Mouse (Mus musculus) right cerebral cortex, postnatal 4 days (tissue): ENCODE data around the gene Pcsk2.

Source experiments
- DNase-seq: peaks from one replicate; pipeline ENCODE4 v3.0.0-alpha.2; 2022

The Pcsk2 gene

DNA sequence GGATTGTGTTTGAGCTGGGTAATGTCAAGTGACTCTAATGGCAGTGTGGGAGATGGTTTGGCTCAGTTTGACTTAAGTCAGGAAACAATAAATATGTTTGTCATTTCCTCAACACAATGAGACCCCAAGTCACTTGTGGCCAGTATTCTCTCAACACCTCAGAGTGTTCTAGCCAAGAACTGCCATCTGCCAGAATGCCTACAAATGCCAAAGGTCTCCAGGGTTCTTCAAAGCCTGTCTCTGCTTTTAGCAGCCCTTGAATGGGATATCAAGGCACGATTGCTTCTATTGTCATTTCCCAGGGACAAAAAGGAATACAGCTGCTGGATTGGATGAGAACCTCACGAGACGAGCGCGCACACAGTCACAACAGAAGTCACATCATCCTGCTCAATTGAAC lies 100.0 kb downstream of the Pcsk2 start:
- DNase-seq: no peak

DNA sequence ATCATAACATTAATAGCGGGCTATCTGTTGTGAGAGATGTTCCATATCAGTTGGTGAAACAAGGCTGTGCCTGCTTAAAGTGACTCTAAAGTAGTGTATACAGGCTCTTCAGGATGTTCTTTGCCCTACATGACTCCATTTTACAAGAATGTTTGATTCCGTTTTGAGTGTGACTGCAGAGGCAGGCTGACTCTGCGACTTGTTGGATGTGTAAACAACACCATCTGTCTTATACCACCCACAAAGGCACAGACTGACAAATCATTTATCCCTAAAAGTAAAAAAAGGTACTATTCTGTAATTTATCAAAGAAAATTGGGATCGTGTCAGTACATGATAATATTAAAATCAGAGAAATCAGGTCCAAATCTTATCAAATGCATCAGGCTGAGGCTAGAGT lies 108.7 kb downstream of the Pcsk2 start:
- DNase-seq: no peak

DNA sequence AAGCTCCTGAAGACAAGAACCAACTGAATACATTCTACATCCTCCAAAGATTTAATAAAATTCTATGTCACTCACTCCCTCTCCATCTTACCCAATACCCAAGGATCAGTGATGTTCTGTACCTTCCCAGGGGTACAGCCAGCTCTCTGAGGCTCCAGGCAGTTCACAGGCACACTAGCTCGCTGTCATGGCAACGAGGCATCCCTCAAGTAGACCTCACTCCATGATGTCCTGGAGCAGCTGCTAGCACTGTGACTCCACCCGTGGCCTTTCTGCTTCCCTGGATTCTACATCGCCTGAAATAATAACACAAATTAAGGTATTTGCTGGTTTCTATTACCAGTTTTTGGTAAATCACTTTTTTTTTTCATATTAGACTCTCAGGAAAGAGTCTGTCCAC lies 111.0 kb downstream of the Pcsk2 start:
- DNase-seq: no peak

DNA sequence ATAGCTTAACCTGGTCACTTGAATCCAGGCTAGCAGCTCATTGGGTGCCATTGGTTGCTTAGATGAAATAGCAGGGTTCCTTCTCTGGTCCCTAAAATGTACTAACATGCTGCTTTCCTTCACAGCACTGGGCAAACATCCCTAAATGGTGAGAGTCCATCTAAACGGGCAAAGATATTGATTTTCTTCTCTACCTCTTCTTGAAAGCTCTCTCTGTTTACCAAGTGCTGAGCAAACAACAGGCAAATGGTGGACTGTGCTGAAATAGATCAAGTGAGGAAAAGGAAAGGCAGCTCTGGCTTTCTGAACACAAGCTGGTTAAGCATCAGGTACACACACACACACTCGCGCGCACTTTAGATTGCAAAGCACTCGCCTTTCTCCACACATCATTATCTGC lies 120.8 kb downstream of the Pcsk2 start:
- no peak for DNase-seq

DNA sequence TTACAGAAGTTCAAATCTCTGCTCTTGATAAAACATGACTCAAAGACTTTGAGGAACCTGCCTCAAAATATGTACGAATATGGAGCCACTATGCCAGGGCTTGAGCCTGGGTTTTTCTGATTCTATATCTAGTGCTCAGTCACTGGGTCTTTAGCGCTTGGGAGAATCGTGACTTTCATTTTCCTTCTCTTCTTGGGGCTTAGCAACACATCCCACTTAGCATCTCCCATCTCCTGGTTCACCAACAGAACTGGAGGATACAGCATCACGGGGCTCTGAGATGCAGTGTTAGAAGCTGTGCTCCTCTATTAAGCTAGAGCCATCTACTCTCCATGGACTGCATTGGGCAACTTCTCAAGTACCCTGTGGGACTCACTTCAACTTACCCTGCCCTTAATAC lies 131.9 kb downstream of the Pcsk2 start:
- DNase-seq: no peak

DNA sequence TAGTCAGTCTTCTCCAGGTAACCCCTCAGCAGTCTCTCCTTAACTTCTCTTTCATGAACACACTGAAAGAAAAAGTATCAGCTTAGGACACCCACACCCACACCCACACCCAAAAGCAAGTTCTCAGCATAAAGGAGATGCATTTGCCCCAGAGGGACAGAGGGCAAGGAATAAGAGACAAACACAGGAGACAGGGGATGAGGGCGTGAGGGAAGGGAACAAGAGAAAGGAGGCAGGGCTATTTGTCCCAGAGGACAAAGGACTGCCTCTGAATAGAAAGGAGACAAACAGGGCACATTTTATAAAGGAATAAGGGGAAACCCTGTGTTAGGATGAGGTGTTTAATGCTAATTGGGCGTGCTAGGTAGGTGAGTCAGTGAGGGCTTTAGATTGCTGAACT lies 133.6 kb downstream of the Pcsk2 start:
- no peak for DNase-seq

DNA sequence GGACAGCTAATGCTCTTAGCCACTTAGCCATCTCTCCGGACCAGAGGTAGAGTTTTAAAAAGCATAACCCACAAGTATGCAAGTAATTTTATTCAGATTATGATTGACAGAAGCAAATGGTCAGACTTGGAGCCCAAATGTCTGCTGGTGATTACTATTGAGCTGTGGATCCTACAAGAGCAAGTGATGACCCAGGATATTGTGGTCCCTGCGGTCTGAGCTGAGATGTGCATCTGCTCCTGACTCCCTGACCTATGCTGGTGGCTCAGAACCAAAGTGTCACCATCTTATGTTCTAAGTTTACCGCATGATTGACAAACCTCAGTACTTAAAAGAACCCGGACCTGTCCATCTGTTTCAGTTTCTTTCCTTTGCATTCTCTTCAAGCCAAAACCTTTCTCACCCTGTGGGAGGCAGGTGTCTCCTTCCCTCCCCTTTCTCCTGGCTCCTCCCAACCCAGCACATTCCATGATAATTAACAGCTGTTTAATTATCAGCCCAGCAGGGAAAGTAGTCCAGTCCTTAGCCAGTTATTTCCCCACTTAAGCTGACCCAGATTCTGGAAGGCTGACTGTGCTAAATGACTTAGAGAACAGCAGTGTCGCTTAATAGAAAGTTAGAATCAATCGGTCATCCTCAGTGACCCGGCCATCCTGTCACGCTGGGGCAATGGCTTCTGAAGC lies 136.1 kb downstream of the Pcsk2 start:
- no peak for DNase-seq

DNA sequence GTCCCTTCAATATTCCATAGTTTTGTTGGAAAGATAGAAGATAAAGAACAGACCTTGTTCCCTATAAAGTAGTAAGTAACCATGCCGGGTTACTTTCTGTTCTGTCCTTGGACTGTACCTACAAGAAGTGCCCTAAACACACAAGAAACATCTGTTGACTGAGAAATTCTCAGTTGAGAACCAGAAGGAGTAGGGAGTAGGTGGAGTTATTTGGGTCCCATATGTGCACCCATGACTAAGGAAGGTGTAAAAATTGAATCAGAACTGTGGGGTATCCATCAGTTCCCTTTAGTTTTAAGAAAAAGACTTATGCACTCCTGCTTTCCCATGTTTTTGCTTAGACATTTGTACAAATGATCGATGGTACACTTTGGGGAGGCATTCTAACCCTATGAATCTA lies 137.6 kb downstream of the Pcsk2 start:
- no peak for DNase-seq

DNA sequence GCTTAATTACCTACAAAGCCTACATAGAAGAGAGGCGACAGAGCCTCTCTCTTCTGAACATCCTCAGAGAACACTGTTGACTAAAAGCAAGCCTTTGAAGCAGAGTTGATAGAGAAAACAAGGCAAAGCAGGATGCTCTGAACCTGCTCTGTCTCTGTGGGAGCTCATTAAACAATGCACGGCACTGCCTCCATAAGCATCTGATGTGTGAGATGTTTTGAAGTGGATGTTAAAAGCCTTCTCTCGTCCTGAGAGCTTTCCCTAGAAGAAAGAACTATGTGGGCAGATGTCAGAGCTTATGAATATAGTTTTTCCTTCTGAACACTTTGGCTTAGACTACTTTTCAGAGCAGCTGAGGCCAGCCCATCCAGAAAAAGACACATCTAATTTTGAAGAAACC lies 145.3 kb downstream of the Pcsk2 start:
- DNase-seq: no peak

DNA sequence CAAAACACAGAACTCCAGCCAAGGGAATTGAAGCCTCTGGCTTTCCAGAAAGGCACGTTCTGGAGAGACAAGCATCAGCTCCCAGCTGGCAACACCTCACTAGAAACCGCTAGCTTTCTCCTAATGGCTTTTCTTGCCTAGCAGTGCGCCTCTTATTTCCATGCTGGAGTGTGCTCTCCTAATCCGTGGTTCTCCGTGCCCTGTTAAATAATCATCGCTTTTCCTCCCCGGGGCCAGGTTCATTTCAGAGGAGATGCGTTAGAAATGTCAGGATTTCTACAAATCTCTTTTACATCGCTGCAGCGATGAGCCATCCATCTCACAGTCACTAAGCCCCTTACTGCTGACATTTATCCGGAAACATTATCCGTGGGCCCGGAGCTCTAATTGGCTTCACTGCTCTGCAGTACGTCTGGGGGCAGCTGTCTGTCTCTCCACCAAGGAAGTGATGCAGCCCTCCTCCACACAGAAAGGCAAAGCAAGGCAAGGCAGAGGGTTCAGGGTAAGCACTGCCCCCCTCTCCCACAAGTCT lies 150.1 kb downstream of the Pcsk2 start:
- no peak for DNase-seq

DNA sequence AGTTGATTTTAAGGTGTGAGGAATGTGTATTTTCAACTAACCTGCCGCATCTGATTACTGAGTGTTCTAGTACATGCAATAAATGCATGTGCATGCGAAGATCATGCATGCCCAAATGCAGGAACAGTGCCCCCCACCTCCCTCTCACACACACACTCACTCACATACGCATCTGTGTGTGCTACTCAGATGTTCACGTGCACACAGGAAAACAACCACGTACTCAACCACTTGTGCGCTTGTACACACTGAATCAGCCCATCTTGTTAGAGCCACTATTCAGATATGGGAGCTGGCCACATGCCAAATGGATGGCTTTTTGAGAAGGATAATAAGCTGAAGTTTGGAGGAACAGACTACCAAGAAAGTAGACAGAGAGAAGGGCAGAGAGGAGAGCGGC lies 150.7 kb downstream of the Pcsk2 start:
- DNase-seq: peak; percentile 25

DNA sequence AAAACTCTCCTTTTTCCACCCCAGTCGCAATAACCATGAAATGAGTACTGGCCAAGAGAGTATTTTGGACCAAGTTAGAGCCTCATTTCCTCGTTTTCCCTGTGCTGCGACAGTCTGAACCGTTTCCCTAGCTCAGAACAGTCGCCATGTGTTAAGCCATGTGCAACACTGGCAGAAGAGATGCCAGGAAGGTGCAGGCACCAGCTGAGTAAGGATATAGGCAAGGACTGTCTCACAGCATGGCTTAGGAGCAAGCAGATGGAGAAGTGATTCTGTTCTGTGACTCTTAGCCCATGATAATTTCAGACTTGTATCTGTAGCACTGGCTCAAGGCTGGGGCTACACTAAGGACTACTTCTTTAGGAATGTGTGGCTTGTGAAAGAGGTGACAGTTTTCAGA lies 155.2 kb downstream of the Pcsk2 start:
- DNase-seq: no peak

DNA sequence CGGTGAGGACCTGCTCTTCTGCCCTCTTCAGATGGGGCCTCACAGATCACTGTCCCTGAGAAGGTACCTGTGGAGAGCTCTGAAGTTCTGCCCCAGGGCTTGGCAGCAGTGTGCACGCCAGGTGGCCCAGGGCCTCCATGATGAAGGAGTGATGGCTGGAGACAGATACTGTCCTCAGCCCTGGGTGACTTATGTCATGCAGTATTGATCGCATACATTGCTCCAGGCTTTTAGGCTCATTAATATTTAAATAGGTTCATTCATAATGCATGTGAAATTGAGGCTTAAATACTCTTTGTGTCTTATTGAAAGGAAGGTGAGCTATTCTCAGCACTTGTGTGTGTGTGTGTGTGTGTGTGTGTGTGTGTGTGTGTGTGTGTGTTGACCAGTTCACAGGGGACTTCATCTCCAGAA lies 157.0 kb downstream of the Pcsk2 start:
- DNase-seq: no peak

DNA sequence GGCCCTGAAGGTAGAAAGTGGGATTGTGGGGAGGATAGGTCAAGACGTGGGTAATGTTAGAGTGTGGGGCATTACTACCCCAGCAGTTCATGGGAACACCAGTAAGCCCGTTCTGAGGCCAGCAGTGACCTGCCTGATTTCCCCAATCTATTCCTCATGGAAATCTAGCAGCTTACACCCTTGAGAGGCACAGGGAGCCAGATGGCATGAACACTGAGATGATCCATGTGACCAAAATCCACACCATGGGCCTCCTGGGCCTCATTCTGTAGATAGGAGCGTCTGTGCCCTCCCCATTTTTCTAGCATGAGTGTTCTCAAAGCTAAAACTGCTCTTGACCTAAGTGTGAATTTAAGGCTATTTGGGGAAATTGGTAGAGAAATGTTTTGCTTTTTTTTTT lies 162.2 kb downstream of the Pcsk2 start:
- no peak for DNase-seq

DNA sequence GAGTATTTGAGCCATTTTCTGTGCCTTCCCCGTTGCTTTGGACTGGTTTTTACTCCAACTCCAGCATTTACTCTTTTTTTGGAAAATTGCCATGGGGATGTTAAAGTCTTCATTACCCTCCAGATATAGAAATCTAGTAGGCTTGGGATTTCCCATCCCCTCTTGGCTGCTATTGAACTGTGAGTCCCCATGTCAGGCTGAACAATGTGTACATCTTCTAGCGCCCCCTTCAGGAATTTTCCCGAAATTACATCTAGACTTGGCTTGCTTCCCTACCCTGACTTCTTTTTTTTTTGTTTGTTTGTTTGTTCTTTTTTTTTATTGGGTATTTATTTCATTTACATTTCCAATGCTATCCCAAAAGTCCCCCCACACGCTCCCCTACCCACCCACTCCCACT lies 163.3 kb downstream of the Pcsk2 start:
- no peak for DNase-seq

DNA sequence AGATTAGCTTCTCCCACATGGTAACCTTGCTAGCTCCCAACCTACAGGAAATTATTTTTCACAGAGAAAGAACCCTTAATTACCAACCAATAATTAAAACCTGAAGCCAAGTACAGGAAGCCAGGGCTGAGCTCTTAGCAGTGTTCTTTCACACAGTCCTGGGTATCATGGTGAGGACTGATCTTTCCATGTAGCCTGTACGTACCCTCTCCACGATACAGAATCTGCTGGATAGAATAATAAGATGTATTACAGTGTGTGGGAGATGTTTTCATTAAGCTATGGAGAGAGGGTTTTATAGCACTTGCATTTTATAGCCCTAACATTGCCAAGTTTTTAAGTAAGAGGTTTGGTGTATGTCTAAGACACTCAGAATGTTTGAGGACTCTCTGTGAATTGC lies 164.0 kb downstream of the Pcsk2 start:
- DNase-seq: no peak

DNA sequence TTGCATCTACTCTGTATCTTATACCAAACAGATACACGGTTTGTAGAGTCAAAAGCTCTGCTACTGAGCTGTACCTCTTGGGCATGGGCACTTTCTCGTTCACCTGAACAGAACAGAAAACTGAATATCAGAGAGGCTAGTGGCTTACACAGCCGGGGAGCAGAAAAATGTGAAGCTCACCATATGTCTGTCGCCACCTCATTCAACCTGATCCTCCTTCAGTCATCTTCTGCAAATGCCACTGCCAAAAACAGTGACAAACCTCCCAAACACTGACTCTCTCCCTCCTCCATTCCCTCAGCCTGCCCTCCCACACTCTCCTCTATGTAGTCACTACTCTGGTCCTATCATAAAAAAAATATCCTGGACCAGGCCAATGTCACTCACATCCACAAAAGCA lies 165.9 kb downstream of the Pcsk2 start:
- DNase-seq: no peak

DNA sequence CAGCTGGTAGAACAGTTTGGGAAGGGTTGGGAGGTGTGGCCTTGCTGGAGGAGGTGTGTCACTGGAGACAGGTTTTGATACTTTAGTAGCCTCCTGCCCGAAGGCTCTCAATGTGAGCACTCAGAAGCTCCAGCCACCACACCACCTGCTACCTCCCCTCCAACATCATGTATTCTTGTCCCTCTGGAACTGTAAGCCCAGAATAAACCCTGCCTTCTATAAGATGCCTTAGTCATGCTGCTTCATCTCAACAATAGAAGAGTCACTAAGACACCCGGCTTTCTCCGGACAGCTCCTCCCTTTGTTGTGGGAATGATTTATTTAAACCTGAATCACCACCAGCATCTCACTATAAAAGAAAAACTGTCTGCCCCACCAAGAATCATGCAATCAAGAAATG lies 166.9 kb downstream of the Pcsk2 start:
- DNase-seq: no peak

DNA sequence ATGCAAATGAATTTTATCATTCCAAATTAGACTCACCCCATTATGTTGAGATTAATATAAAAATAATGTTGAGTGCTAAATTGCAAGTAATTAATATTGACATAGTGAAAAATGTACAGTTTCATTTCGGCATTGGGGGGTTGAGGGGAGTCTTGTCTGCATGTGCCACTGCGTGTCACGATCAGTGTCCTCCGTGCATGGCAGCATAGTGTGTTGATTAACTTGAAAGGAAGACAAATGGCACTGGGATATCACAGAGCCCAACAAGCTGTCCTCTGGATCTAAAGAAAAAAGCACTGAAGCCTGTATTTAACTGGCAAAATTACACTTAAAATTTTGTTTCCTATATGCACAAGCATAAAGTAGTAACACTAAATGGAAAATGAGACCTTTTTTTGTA lies 167.9 kb downstream of the Pcsk2 start:
- no peak for DNase-seq

DNA sequence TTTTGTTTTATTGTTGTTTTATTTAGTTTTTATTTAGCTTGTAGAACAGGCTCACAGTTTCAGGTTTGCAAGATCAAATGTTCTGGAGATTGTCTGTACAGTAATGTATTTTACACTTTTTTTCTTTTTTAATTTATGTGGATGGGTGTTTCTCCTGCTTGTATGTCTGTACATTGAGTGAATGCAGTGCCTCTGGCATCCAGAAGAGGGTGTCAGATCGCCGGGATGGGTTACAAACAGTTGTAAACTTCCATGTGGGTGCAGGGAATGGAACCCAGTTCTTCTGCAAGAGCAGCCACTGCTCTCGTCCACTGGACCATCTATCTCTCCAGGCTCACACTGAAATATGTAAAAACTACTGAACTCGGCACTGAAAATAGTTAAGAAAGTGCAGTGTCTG lies 169.2 kb downstream of the Pcsk2 start:
- no peak for DNase-seq

DNA sequence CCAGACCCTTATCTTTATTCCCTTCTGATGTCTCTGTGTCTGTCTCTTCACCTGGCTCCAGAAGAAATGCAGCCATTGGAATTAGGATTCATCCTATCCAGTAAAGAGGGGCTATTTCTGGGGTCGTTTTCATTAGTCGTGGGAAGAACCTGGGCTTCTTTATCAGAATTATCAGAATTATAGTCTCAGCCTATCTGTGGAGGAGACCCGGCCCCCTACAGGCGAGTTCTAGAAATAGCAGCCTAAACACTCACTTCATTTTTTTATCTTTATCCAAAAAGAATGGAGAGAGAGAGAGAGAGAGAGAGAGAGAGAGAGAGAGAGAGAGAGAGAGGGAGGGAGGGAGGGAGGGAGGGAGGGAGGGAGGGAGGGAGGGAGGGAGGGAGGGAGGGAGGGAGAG lies 177.3 kb downstream of the Pcsk2 start:
- peak; percentile 32 for DNase-seq

DNA sequence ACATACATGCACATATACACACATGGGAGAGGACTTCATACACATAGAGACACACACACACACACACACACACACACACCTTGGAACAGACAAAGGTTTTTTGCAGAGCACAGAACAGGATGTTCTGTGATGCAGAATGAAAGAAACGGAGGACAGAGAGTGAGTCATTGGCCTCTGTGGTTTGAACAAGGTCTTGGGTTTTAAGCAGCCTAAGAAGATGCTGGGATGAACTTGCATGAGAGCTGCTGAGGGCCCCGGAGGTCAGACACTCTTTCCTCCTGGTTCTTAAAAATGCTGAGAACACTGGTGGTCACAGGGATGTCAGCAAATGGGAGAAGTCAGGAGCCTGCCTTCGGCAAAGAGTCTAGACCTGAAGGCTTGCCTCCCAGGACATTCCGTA lies 178.1 kb downstream of the Pcsk2 start:
- DNase-seq: no peak

DNA sequence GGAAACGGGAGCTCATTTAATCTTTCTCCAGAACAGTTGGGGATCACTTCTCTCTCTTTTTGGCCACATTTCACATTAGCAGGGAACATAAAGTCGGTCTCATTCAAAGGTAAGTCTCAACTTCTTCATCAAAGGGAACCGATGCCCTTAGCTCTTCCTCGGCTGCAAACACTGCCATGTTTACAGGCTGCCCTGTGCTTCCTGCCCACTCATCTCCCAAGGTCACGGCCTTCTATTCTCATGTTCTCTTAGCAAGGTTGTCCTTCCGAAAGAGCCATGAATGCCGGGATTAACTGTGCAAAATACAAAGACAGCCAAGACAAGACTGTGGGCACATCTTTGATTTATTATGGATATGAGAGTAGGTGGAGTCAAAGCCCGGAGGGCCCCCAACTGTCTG lies 178.8 kb downstream of the Pcsk2 start:
- DNase-seq: no peak

DNA sequence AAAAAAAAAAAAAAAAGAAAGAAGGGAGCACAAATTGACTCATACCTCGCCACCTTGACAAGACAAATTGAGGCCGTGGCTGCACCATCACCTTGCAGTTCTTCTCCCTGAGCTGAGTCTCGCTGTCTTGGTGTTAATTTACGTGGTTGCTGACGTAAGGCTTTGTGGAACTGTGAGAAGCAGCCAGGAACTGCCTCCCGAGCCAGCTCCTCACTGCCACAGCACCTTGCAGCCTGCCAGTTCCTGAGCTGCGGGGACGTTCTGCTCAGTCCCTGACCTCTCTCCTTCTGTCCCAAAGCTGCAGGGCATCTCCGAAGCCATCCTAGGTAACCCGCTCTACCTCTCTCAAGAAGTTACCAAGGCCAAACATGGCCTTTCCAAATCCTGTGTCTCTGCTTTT lies 186.5 kb downstream of the Pcsk2 start:
- no peak for DNase-seq

DNA sequence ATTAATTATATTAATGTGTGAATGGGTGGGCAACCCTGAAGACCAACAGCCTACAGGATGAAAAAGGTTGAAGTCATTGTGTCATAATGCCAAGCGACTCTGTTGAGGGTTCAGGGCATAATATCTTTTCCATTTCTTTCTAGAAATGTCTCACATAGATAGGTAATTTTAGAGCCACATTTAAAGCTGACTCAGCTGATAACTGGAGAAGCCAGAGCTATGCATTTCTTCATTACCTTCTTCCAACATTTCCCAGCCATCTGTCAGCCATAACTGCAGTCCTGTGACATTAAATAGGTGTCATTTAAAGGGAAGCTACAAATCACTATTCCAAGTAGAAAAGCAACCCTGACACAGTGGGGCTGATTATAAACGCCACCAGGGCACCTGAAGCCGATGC lies 189.5 kb downstream of the Pcsk2 start:
- no peak for DNase-seq
